Mouse (Mus musculus) bone marrow, adult 2 months (tissue): ENCODE results near the gene Sema3f. TPM values are rescaled to one million over a fixed set of nuclear protein-coding genes. Genes with fewer than 3 reads are reported as not detected.

Source experiments
- H3K27ac ChIP-seq: fragments of 200-500 bp; 2 replicates; pipeline ENCODE4 v1.5.1; 2012; ENCODE audit warnings: low read depth, mild to moderate bottlenecking, control low read depth, inconsistent platforms, low read length; ENCODE audit not compliant: control insufficient read depth, poor library complexity, insufficient read depth
- H3K4me1 ChIP-seq: fragments of 200-500 bp; 2 replicates; pipeline ENCODE4 v1.6.1; 2011; ENCODE audit warnings: low read length; ENCODE audit not compliant: control insufficient read depth, insufficient read depth
- H3K4me3 ChIP-seq: fragments of 200-500 bp; replicated peaks from 2 replicates; pipeline ENCODE3; 2011; ENCODE audit warnings: mild to moderate bottlenecking, low read depth, low read length, control low read depth; ENCODE audit not compliant: control insufficient read depth
- CTCF ChIP-seq: fragments of 200-500 bp; IDR thresholded peaks from 2 replicates; pipeline ENCODE4 v1.5.1; 2011; ENCODE audit warnings: low read length, control low read depth; ENCODE audit not compliant: control insufficient read depth, insufficient read depth
- POLR2A ChIP-seq: fragments of 200-500 bp; IDR thresholded peaks from 2 replicates; pipeline ENCODE4 v1.6.1; 2011; ENCODE audit warnings: low read depth, mild to moderate bottlenecking, control low read depth, low read length, borderline replicate concordance; ENCODE audit not compliant: control insufficient read depth
- WGBS: fragments of 180-500 bp; shearing (Covaris S2); methylation state at CpG from one replicate; pipeline ENCODE4 v1.1.7; 2018; 5-methylcytosine and 5-hydroxymethylcytosine counted together
- polyA plus RNA-seq: library from polyadenylated mRNA; stranded (reverse); fragments of >200 nt; gene quantifications from 2 replicates; pipeline ENCODE4 v1.2.4, GENCODE M21; 2011; ENCODE audit warnings: low replicate concordance; ENCODE audit not compliant: missing spikeins, insufficient read depth, insufficient read length

Sema3f gene
- polyA plus RNA-seq, 1 experiment = 5.0 TPM

DNA sequence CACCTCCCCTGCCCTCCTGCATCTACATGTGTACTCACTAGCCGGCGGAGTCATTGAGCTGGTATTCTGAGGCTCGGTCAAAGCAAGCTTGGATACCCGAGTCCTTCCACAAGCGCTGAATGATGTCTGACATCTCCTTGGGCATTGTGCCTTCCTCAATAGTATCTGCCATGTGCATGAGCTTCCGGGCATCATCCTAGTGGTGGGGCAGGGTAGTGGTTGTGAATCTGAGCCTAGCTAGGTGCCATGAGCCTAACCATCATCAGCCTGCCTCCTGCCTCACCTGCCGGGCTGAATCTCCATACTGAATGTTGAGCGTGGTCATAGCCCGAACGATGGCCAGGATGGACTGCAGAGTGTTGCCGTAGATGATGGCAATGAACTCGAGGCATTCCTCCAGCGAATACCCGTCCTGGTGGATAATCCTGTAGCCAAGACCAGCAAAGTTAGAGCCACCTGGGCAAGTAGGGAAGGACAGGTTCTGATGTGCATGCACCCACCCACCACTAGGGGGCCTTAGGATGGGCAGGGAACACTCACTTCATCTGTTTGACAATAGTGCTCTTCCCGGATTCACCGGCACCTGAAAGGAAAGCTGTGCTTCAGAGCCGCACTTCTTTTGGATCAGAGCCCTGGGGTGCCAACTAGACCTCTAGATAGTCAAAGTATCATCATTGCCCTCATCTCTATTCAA lies 33.0 kb downstream of the Sema3f start:
- Histone ChIP-seq H3K4me3 (no peak overlapping the region), H3K4me1 (peaks cover 2% of the 10 kb centered on the region; the same call in 1 of the 2 replicates), H3K27ac (no peak overlapping the region)
- 19% methylated on average over 17 of the region's 17 CpGs for WGBS
- TF ChIP-seq CTCF (peak; percentile 92), POLR2A (no peak)

DNA sequence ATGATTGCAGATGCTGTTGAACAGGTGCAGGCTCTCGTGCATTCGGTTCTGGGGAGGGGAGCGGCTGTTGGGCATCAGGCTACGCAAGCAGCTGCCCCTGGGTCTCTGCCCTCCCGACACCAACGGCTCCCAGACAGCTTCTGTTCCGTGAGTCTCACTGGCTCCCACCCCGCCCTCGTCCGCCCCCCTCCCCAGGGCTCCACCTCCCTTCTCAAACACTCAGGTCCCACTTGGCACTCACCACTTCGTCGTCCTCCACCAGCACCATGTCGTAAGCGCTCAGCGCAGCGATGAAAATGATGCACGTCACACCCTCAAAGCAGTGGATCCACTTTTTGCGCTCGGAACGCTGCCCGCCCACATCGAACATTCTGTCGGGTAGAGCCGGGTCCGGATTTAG lies 34.0 kb downstream of the Sema3f start:
- TF ChIP-seq CTCF = no peak
- TF ChIP-seq POLR2A = no peak
- Histone ChIP-seq H3K4me3 (no peak overlapping the region), H3K4me1 (peaks cover 2% of the 10 kb centered on the region; the same call in 1 of the 2 replicates), H3K27ac (no peak overlapping the region)
- 2% methylated on average over 25 of the region's 25 CpGs for WGBS

DNA sequence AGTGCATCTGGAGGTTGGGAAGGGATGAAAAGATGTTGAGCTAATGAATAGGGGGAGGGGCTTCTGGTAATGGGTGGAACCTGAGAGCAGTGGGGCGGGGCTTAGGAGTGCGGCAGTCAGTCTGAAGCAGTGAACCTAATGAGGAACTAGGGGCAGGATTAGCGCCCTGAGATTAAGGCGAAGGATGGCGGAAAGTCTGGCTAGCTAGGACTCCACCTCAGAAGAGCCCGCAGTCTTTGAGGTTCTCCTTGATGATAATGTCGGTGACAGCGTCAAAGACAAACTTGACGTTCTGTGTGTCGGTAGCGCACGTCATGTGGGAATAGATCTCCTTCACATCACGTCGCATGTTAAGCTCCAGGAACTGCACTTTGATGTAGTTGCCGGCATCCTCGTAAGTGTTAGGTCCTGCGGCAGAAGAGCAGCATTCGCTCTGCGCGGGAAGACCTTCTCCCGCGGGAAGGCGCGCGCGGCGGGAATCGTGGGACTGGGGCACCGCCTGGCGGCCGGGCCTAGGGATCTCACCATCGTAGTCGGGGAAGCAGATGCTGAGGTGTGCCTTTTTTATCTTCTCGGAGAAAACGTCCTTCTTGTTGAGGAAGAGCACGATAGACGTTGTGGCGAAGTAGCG lies 34.5 kb downstream of the Sema3f start:
- peak overlapping the region; percentile 5 for H3K4me3 ChIP-seq
- H3K27ac ChIP-seq = no peak overlapping the region
- under 1% methylated on average over 39 of the region's 39 CpGs for WGBS
- no peak for TF ChIP-seq POLR2A
- TF ChIP-seq CTCF = peak; percentile 39; the same call in 1 of the 2 replicates
- H3K4me1 ChIP-seq = peaks cover 2% of the 10 kb centered on the region; the same call in 1 of the 2 replicates

DNA sequence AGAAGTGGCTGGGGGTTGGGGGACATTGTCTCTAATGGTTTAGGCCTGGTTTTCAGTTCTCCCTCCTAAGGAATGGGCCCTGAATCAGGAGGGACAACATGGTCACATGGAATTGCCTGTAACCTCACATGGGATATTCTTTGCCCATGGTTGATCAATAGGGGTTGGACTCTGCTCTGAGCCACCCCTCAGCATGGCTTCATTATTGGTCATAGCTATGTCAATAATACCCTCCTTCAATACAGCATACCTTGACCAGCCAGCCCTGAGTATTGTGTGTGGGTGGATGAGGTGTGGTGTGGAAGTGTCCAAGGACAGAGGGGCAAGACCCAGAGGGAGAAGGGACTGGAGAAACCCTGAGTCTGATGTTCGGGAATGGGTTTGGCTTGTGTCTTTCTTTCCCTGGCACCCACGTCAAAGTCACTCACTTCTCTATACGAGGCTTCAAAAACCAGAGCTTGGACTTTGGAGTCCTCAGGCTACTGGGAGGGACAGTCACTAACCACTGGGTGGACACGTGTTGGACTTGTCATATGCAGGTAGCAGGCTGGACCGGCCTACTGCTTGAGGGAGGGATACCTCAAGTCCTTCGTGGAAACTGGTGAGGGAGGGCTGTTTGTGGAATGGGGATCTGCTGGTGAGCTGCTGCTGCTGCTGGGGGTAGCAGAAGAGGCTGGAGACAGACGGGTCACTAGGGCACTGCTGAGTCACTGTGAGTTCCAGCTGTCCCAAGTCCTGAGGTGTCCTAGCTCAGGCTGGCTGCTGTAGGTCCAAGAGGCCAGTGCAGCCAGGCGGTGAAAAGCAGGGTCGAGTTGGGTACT lies 35.5 kb downstream of the Sema3f start:
- no peak for TF ChIP-seq POLR2A
- no peak for TF ChIP-seq CTCF
- peaks cover 2% of the 10 kb centered on the region; the same call in 1 of the 2 replicates for H3K4me1 ChIP-seq
- no peak overlapping the region for H3K4me3 ChIP-seq
- H3K27ac ChIP-seq = no peak overlapping the region
- 73% methylated on average over 9 of the region's 9 CpGs for WGBS

DNA sequence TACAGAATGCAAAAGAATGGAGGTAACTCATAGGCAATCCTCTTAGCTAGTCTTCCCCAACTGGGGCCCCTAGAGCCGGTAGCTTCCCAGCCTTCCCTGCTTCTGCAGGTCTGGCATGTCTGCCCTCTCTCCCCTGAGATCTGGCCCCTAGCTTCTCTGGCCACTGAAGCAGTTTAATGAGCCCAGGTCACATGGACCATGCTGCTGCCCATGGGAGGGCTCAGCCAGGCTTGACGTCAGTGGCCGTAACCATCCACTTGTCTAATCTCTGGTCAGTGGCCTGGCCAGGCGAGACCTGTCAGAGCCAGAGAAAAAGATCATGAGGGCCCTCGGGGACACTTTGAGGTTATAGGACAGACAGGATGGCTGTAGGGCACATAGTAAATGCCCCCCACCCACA lies 40.0 kb downstream of the Sema3f start:
- TF ChIP-seq CTCF = no peak
- no peak for TF ChIP-seq POLR2A
- H3K4me3 ChIP-seq = no peak overlapping the region
- H3K27ac ChIP-seq = no peak overlapping the region
- 88% methylated on average over 5 of the region's 5 CpGs for WGBS
- no peaks in the 10 kb centered on the region for H3K4me1 ChIP-seq

DNA sequence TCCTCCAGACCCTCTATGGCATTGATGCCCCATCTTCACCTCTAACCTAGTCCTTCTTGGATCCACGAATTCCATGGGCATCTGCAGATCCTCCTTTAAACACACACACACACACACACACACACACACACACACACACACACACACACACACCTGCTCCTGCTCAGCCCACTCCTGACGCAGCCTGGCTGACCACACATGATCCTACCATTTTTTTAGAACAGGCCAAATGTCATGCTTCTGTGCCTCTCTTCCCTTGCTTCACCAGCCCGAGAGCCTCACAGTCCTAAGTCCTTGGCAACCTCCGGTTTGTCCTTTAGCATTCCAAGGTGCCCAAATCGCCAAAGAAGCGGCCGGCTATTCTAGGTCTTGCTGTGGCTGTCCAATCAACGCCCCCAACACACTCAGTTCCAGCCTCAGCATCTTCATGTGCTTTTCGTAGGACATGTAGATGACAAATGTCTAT lies 40.8 kb downstream of the Sema3f start, which contains the start of gene Slc38a3:
TSS of gene Slc38a3 (minus strand) at position 51 of the 466 bp plus-strand sequence.
- no peak within 1 kb of the TSS for H3K27ac ChIP-seq
- no peak within 1 kb of the TSS for H3K4me3 ChIP-seq
- 80% methylated on average over 9 of the region's 9 CpGs for WGBS
- TF ChIP-seq CTCF = no peak
- no peak for TF ChIP-seq POLR2A
- no peaks in the 10 kb centered on the region for H3K4me1 ChIP-seq

DNA sequence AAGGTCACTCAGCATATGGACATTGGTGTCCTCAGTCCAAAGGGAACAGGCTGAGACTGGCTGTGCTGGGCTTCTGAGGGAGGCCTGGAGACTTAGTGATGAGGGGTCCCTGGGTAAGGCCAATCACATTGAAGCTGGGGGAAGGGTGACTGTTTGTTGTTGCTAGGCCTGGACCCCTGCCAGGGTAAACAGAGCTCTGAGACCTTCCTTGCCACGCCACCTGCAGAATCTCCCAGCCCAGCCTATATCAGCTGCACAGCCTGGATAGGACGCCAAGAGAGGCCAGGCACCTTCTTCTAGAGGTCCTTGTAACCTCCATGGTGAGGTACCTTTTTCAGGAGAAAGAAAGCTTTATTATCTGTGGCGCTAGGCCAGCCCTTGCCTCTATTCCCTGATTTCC lies 41.4 kb downstream of the Sema3f start:
- H3K4me3 ChIP-seq = no peak overlapping the region
- H3K27ac ChIP-seq = no peak overlapping the region
- TF ChIP-seq POLR2A (no peak), CTCF (no peak)
- 66% methylated on average over 3 of the region's 3 CpGs for WGBS
- H3K4me1 ChIP-seq = no peaks in the 10 kb centered on the region

DNA sequence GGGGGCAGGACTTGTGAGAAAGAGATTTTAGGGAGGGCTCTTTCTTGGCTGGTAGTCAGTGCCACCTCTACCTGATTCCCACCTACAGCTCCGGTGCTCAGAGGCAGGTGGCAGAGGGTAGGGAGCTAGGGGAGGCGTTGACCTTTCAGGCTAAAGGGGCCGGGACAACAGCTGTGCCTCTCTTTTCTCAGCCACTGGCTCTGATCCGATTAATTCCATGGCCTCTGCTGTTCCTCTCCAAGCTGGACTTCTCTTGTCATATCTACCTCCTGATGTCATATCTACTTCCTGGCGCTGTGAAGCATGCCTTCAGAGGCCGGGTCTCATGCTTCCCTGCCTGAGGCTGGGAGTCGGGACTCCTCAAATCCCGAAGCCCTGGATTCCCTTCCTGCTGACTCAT lies 42.3 kb downstream of the Sema3f start:
- Histone ChIP-seq H3K4me1 (no peaks in the 10 kb centered on the region), H3K4me3 (no peak overlapping the region), H3K27ac (no peak overlapping the region)
- no peak for TF ChIP-seq POLR2A
- no peak for TF ChIP-seq CTCF
- WGBS = 62% methylated on average over 8 of the region's 8 CpGs
